In the genomic region with DNA sequence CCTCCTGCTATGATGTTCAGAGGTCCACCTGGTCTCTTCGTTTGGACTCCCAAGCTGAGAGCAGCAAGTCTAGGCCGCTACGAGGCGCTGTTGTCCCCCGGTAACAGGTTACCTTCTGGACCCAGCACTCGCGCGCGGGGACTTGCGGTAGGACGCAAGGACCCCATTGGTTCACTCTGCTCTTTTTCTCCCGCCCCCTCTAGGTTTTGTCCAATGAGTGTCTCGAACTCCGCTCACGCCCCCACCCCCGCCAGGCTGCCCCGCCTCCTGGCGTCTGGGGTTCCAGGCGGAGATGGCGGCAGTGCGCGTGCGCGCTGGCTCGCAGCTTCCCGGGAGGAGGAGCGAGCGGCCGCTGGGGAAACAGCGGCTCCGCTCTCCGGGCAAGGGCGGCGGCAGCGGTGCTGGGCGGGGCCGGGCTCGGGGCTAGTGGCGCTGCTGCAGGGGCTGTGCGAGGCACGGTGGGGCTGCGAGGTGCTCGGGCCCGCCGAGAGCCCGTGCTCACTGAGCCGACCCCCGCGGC, we compare ENCODE assay signal across 8 mouse cellular contexts. TPM values are rescaled to one million over a fixed set of nuclear protein-coding genes. Genes with fewer than 3 reads are reported as not detected.
DNase-seq lines count a peak whose midpoint lies in the region; ATAC-seq and TF ChIP-seq lines count a peak whose summit lies in the region.

A gene (plus strand): TSS at position 270 of the 520 bp plus-strand sequence.

- H3K36me3 ChIP-seq in E14TG2a.4 (ENCODE audit: insufficient read depth, low read length), result no peaks in the 10 kb centered on the region
- no peaks in the 10 kb centered on the region for H3K36me3 ChIP-seq in forebrain, embryonic 12.5 days (replicated peaks)
- H3K36me3 ChIP-seq in heart, postnatal 0 days (replicated peaks; ENCODE audit: control insufficient read depth, insufficient read depth, low read length), result no peaks in the 10 kb centered on the region
- H3K36me3 ChIP-seq in liver, embryonic 16.5 days (ENCODE audit: control insufficient read depth, insufficient read depth), result no peaks in the 10 kb centered on the region
- no peaks in the 10 kb centered on the region for H3K36me3 ChIP-seq in neural tube, embryonic 13.5 days
- no peaks in the 10 kb centered on the region for H3K36me3 ChIP-seq in testis, adult 2 months (ENCODE audit: control insufficient read depth, insufficient read depth, low read length)

- ATAC-seq in forebrain, embryonic 12.5 days (ENCODE audit: low FRiP score), result peak; percentile 99
- peak; percentile 99 for ATAC-seq in heart, postnatal 0 days (ENCODE audit: insufficient read depth, low read depth)
- peak; percentile 98 for ATAC-seq in liver, embryonic 16.5 days (ENCODE audit: low read depth)
- peak; percentile 98 for ATAC-seq in neural tube, embryonic 13.5 days (ENCODE audit: low read depth)

- peak; percentile 99 for DNase-seq in c-Kit-positive CD71-positive TER-119-positive erythroid progenitor cells, embryonic 14.5 days (ENCODE audit: low spot score)
- DNase-seq in heart, postnatal 0 days (ENCODE audit: low spot score), result peak; percentile 98
- DNase-seq in kidney, postnatal 4 days, result peak; percentile 98 to 99

- 0% methylated on average over 49 of the region's 49 CpGs for WGBS in forebrain, embryonic 12.5 days
- WGBS in heart, postnatal 0 days, result under 1% methylated on average over 49 of the region's 49 CpGs
- WGBS in liver, embryonic 16.5 days (ENCODE audit: insufficient replicate concordance), result under 1% methylated on average over 42 of the region's 49 CpGs
- WGBS in neural tube, embryonic 13.5 days, result 0% methylated on average over 49 of the region's 49 CpGs

- peaks cover 65% of the 10 kb centered on the region for H3K4me1 ChIP-seq in E14TG2a.4 (replicated peaks; ENCODE audit: low read depth, low read length)
- H3K4me1 ChIP-seq in forebrain, embryonic 12.5 days, result peaks cover 13% of the 10 kb centered on the region
- H3K4me1 ChIP-seq in heart, postnatal 0 days (ENCODE audit: control insufficient read depth, insufficient read depth), result peaks cover 23% of the 10 kb centered on the region
- H3K4me1 ChIP-seq in liver, embryonic 16.5 days (ENCODE audit: control insufficient read depth, low read depth, low read length), result peaks cover 25% of the 10 kb centered on the region
- H3K4me1 ChIP-seq in neural tube, embryonic 13.5 days (replicated peaks), result peaks cover 16% of the 10 kb centered on the region
- H3K4me1 ChIP-seq in testis, adult 2 months (ENCODE audit: control insufficient read depth, insufficient read depth, low read length), result no peaks in the 10 kb centered on the region; the same call in 1 of the 2 replicates

- H3K27me3 ChIP-seq in E14TG2a.4 (ENCODE audit: insufficient read depth, low read length), result no peaks in the 10 kb centered on the region
- H3K27me3 ChIP-seq in forebrain, embryonic 12.5 days, result no peaks in the 10 kb centered on the region
- H3K27me3 ChIP-seq in heart, postnatal 0 days (ENCODE audit: control insufficient read depth, insufficient read depth, low read length), result no peaks in the 10 kb centered on the region
- no peaks in the 10 kb centered on the region for H3K27me3 ChIP-seq in liver, embryonic 16.5 days (ENCODE audit: control insufficient read depth, insufficient read depth, low read depth, low read length)
- H3K27me3 ChIP-seq in neural tube, embryonic 13.5 days, result no peaks in the 10 kb centered on the region
- no peaks in the 10 kb centered on the region for H3K27me3 ChIP-seq in testis, adult 2 months (ENCODE audit: control insufficient read depth, insufficient read depth, low read length)

- H3K27ac ChIP-seq in forebrain, embryonic 12.5 days, result peak within 1 kb of the TSS; percentile 82
- H3K27ac ChIP-seq in heart, postnatal 0 days (ENCODE audit: low read depth), result peak within 1 kb of the TSS; percentile 78
- peak within 1 kb of the TSS; percentile 75 for H3K27ac ChIP-seq in liver, embryonic 16.5 days (ENCODE audit: low read length)
- peak within 1 kb of the TSS; percentile 89 for H3K27ac ChIP-seq in neural tube, embryonic 13.5 days (replicated peaks)
- H3K27ac ChIP-seq in testis, adult 2 months (ENCODE audit: control insufficient read depth, insufficient read depth, low read depth, low read length), result peak within 1 kb of the TSS; percentile 71

- peak; percentile 71; the same call in 1 of the 2 replicates for TF ChIP-seq POLR2A in testis, adult 2 months (IDR thresholded peaks at IDR 0.05; ENCODE audit: control insufficient read depth, low read depth, low read length)

- TF ChIP-seq CTCF in E14TG2a.4 (conservative IDR thresholded peaks at IDR 0.05; ENCODE audit: low read length), result no peak
- peak; percentile 93 for TF ChIP-seq CTCF in heart, postnatal 0 days (IDR thresholded peaks at IDR 0.05; ENCODE audit: low read depth)
- peak; percentile 82; the same call in 1 of the 2 replicates for TF ChIP-seq CTCF in testis, adult 2 months (IDR thresholded peaks at IDR 0.05; ENCODE audit: control insufficient read depth, insufficient read depth, insufficient replicate concordance, low read depth, low read length)

- peak within 1 kb of the TSS; percentile 94 for H3K4me3 ChIP-seq in E14TG2a.4 (replicated peaks; ENCODE audit: low read length)
- H3K4me3 ChIP-seq in forebrain, embryonic 12.5 days (replicated peaks), result peak within 1 kb of the TSS; percentile 69
- peak within 1 kb of the TSS; percentile 95 for H3K4me3 ChIP-seq in heart, postnatal 0 days (ENCODE audit: low read depth, low read length)
- peak within 1 kb of the TSS; percentile 72 for H3K4me3 ChIP-seq in liver, embryonic 16.5 days (ENCODE audit: low read depth, low read length)
- H3K4me3 ChIP-seq in neural tube, embryonic 13.5 days, result peak within 1 kb of the TSS; percentile 95
- H3K4me3 ChIP-seq in testis, adult 2 months (ENCODE audit: control insufficient read depth, low read depth, low read length), result peak within 1 kb of the TSS; percentile 88

- peak within 1 kb of the TSS; percentile 80 for H3K9ac ChIP-seq in forebrain, embryonic 12.5 days
- H3K9ac ChIP-seq in heart, postnatal 0 days (replicated peaks; ENCODE audit: low read depth, low read length), result peak within 1 kb of the TSS; percentile 95
- H3K9ac ChIP-seq in liver, embryonic 16.5 days (ENCODE audit: low read depth, low read length), result peak within 1 kb of the TSS; percentile 84
- H3K9ac ChIP-seq in neural tube, embryonic 13.5 days, result peak within 1 kb of the TSS; percentile 92

- no peaks in the 10 kb centered on the region for H3K9me3 ChIP-seq in E14TG2a.4 (ENCODE audit: low read length)
- H3K9me3 ChIP-seq in forebrain, embryonic 12.5 days, result no peaks in the 10 kb centered on the region
- no peaks in the 10 kb centered on the region for H3K9me3 ChIP-seq in heart, postnatal 0 days (replicated peaks; ENCODE audit: control insufficient read depth, low read length)
- H3K9me3 ChIP-seq in liver, embryonic 16.5 days (replicated peaks; ENCODE audit: control insufficient read depth, low read length), result no peaks in the 10 kb centered on the region
- H3K9me3 ChIP-seq in neural tube, embryonic 13.5 days, result no peaks in the 10 kb centered on the region

- TF ChIP-seq EP300 in heart, postnatal 0 days (IDR thresholded peaks at IDR 0.05; ENCODE audit: low read depth), result no peak

- H3K4me2 ChIP-seq in forebrain, embryonic 12.5 days, result peak within 1 kb of the TSS; percentile 65
- H3K4me2 ChIP-seq in heart, postnatal 0 days (ENCODE audit: low read depth, low read length), result peak within 1 kb of the TSS; percentile 86
- peak within 1 kb of the TSS; percentile 85 for H3K4me2 ChIP-seq in liver, embryonic 16.5 days (ENCODE audit: low read depth, low read length)
- peak within 1 kb of the TSS; percentile 74 for H3K4me2 ChIP-seq in neural tube, embryonic 13.5 days

RNA-seq across cellular contexts. Expression of the gene that starts here (rescaled TPM):
- 36.4 and 37.8 TPM in 2 replicates for polyA plus RNA-seq in forebrain, embryonic 12.5 days (2016; fragmentation: Nextera tagmentation; extraction: Ambion mirVana)
- total RNA-seq in heart, postnatal 0 days (2014; rRNA removed; ENCODE audit: low replicate concordance), result 61.5 and 74.0 TPM in 2 replicates
- polyA plus RNA-seq in heart, postnatal 0 days (2015; fragmentation: Nextera tagmentation; extraction: Ambion mirVana), result 22.6 and 26.7 TPM in 2 replicates
- polyA plus RNA-seq in liver, embryonic 16.5 days (2015; fragmentation: Nextera tagmentation; extraction: Ambion mirVana), result 8.2 and 9.0 TPM in 2 replicates
- 49.6 and 53.6 TPM in 2 replicates for polyA plus RNA-seq in neural tube, embryonic 13.5 days (2015; fragmentation: Nextera tagmentation; extraction: Ambion mirVana)
- 10.7 and 13.1 TPM in 2 replicates for polyA plus RNA-seq in testis, adult 2 months (2012; rRNA removed)

Comparison
In these comparisons a context has a peak if more than half of its experiments do, and no peak if none do; other contexts are left out.
1. Peak in every context shown above with its lines: DNase-seq, ATAC-seq, H3K4me3 ChIP-seq and H3K27ac ChIP-seq.